Mouse (Mus musculus) olfactory bulb, adult 2 months (tissue): ENCODE measurements around the gene Fbxl17.

Experiments used
- CTCF ChIP-seq: fragments of 200-500 bp; IDR thresholded peaks from 2 replicates; pipeline ENCODE4 v1.5.1; 2012; ENCODE audit warnings: low read depth, mild to moderate bottlenecking, low read length, moderate library complexity; ENCODE audit not compliant: insufficient read depth
- POLR2A ChIP-seq: fragments of 200-500 bp; IDR thresholded peaks from 2 replicates; pipeline ENCODE4 v1.6.1; 2012; ENCODE audit warnings: mild to moderate bottlenecking, low read depth, low read length, moderate library complexity; ENCODE audit not compliant: insufficient read depth

DNA sequence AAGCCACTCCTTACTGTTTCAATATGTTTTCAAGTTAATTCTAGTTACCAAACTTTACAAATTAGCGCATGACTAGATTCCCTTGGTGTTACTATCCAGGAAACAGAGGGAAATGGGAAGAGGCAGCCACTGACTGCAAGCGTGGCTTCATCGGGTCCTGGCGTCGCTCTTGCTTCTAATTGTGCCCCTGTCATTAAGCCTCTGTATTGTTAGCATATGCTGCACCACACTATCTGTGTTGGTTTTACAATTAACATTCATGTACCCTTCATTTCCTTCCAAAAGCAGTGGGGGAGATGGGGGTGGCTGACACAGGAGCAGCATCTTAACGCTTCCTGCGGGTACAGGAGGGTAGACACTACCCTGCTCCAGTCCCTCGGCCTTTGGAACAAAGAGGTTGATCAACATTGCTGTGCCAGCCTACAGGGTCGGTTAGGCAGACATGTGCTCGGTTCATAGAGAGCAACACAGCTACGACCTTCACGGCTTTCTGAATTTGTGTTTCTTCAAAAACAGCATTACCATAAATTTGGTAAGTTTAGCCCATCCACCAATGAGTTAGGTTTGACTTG lies 197.9 kb downstream of the Fbxl17 start:
- TF ChIP-seq CTCF (no peak), POLR2A (no peak)
